Mouse (Mus musculus) skeletal muscle tissue, postnatal 0 days (tissue): ENCODE data around the gene Olfr1358. TPM values are rescaled to one million over a fixed set of nuclear protein-coding genes. Genes with fewer than 3 reads are reported as not detected.

Experiments used
- microRNA-seq, 2 experiments: library from miRNA; unstranded; fragments of <30 nt; microRNA quantifications; one replicate each; pipeline ENCODE4; 2016
- polyA plus RNA-seq: library from polyadenylated mRNA; unstranded; fragments of >200 nt; fragmentation: Nextera tagmentation; extraction: Ambion mirVana; gene quantifications from 2 replicates; pipeline ENCODE4 v1.2.1, GENCODE M21; 2015

The Olfr1358 gene
- polyA plus RNA-seq = not detected in 2 replicates

GRCm38 (mm10) chr10:78517128-78517527 is at the start of gene Olfr1358:
Olfr1358 (plus strand) TSS chr10:78517428.

Small RNAs within 50 kb of the gene (microRNA-seq; reads per million reads assigned to microRNA genes)
- 0 reads per million in 2 experiments for gene Gm27541

Other genes starting within 250 kb of the Olfr1358 start
- 259 and 271 TPM in 2 replicates for gene Agpat3, start 164.9 kb upstream of the Olfr1358 start, polyA plus RNA-seq
- gene Rrp1, start 104.4 kb upstream of the Olfr1358 start, polyA plus RNA-seq = 154 and 160 TPM in 2 replicates
- gene Cstb, start 91.8 kb upstream of the Olfr1358 start, polyA plus RNA-seq = 158 and 190 TPM in 2 replicates
- 3.8 and 4.7 TPM in 2 replicates for gene Pdxk, start 52.5 kb upstream of the Olfr1358 start, polyA plus RNA-seq
- gene Ilvbl, start 56.9 kb downstream of the Olfr1358 start, polyA plus RNA-seq = 51.2 and 51.8 TPM in 2 replicates
- 7.8 and 7.9 TPM in 2 replicates for gene Syde1, start 74.5 kb downstream of the Olfr1358 start, polyA plus RNA-seq
- not detected in 2 replicates for gene Olfr1357, start 100.6 kb downstream of the Olfr1358 start, polyA plus RNA-seq
- 8.4 TPM in 1 of 2 replicates, not detected in the other for gene Casp14, start 200.9 kb downstream of the Olfr1358 start, polyA plus RNA-seq
- not detected in 2 replicates for gene Ccdc105, start 235.6 kb downstream of the Olfr1358 start, polyA plus RNA-seq